Mouse (Mus musculus) heart, adult 2 months (tissue): ENCODE data around the gene Car15. TPM values are rescaled to one million over a fixed set of nuclear protein-coding genes. Genes with fewer than 3 reads are reported as not detected.

Experiments
- DNase-seq, 2 experiments: peaks; one replicate each; pipeline ENCODE4 v3.0.0; 2021
- H3K27ac ChIP-seq: fragments of 200-600 bp; 2 replicates; pipeline ENCODE4 v1.8.1; 2022
- H3K27me3 ChIP-seq: fragments of 200-500 bp; 2 replicates; pipeline ENCODE4 v1.6.1; 2012; ENCODE audit warnings: mild to moderate bottlenecking, low read length, inconsistent platforms, mixed read lengths; ENCODE audit not compliant: control insufficient read depth, insufficient read depth
- H3K36me3 ChIP-seq: fragments of 200-500 bp; 2 replicates; pipeline ENCODE4 v1.6.1; 2012; ENCODE audit warnings: low read length, inconsistent platforms; ENCODE audit not compliant: control insufficient read depth, insufficient read depth
- H3K4me1 ChIP-seq: fragments of 200-500 bp; 2 replicates; pipeline ENCODE4 v1.6.1; 2011; ENCODE audit warnings: low read length; ENCODE audit not compliant: control insufficient read depth, insufficient read depth
- H3K4me3 ChIP-seq: fragments of 200-600 bp; 2 replicates; pipeline ENCODE4 v1.8.1; 2022
- H3K79me2 ChIP-seq: fragments of 200-500 bp; replicated peaks from 2 replicates; pipeline ENCODE4 v1.6.1; 2012; ENCODE audit warnings: mild to moderate bottlenecking, inconsistent platforms, low read length, moderate library complexity, mixed read lengths; ENCODE audit not compliant: control insufficient read depth, insufficient read depth
- H3K9ac ChIP-seq: fragments of 200-500 bp; 2 replicates; pipeline ENCODE4 v1.6.1; 2012; ENCODE audit warnings: low read depth, mild to moderate bottlenecking, control low read depth, inconsistent platforms, low read length, mixed read lengths
- CTCF ChIP-seq: fragments of 200-600 bp; IDR thresholded peaks from 2 replicates; pipeline ENCODE4 v1.8.1; 2022; ENCODE audit warnings: antibody characterized with exemption, mild to moderate bottlenecking, moderate library complexity
- EP300 ChIP-seq: fragments of 200-500 bp; IDR thresholded peaks from 2 replicates; pipeline ENCODE4 v1.6.1; 2011; ENCODE audit warnings: low read depth, low read length, control low read depth; ENCODE audit not compliant: insufficient read depth
- POLR2A ChIP-seq: fragments of 200-500 bp; IDR thresholded peaks from 2 replicates; pipeline ENCODE4 v1.6.1; 2011; ENCODE audit warnings: mild to moderate bottlenecking, low read depth, low read length, control low read depth; ENCODE audit not compliant: insufficient read depth
- WGBS: fragments of 180-500 bp; shearing (Covaris S2); methylation state at CpG from one replicate; pipeline ENCODE4 v1.1.7; 2018; 5-methylcytosine and 5-hydroxymethylcytosine counted together
- intact Hi-C: fragments of 180-260 bp; cut with DNase I; formaldehyde crosslinking; loops from one replicate; pipeline ENCODE4 v1.15.1; 2025
- polyA plus RNA-seq: library from polyadenylated mRNA; depleted of rRNA; stranded (reverse); fragments of >200 nt; gene quantifications from 2 replicates; pipeline ENCODE4 v1.2.3, GENCODE M21; 2012
- total RNA-seq, 2 experiments: library from RNA; stranded (reverse); gene quantifications; 2 replicates each; pipeline ENCODE4 v1.2.3; 2021

The Car15 gene
- total and polyA plus RNA-seq, 3 experiments: 1.6 to 5.2 (median 2.9) TPM

- H3K4me1 ChIP-seq: peaks cover 6% of the 10 kb centered on the region
- no peak overlapping the region for H3K27ac ChIP-seq
- peaks cover 14% of the 10 kb centered on the region for H3K27me3 ChIP-seq
- 60% methylated on average over 33 of the region's 33 CpGs for WGBS
- H3K36me3 ChIP-seq: no peaks in the 10 kb centered on the region
- no peaks in the 10 kb centered on the region for H3K79me2 ChIP-seq
- intact Hi-C loops: loop anchor here (2.0 kb wide), 1 partner anchor 33 kb away; no protein-coding TSS in a partner anchor
- TF ChIP-seq POLR2A (no peak), EP300 (no peak), CTCF (no peak)
- H3K4me3 ChIP-seq: peak overlapping the region; percentile 47; the same call in 1 of the 2 replicates
- DNase-seq: no peak
- no peak overlapping the region; the same call in 1 of the 2 replicates for H3K9ac ChIP-seq
Measured at GRCm38 (mm10) chr16:17803675-17804448, 34.3 kb downstream of the Car15 start.

- H3K4me3 ChIP-seq: peak overlapping the region; percentile 47
- intact Hi-C loops: loop anchor here (2.0 kb wide), 1 partner anchor 32 kb away; no protein-coding TSS in a partner anchor
- H3K27me3 ChIP-seq: peaks cover 14% of the 10 kb centered on the region
- H3K9ac ChIP-seq: peak overlapping the region; percentile 45
- H3K36me3 ChIP-seq: no peaks in the 10 kb centered on the region
- 21% methylated on average over 83 of the region's 83 CpGs for WGBS
- peaks cover 6% of the 10 kb centered on the region for H3K4me1 ChIP-seq
- TF ChIP-seq POLR2A: no peak
- TF ChIP-seq CTCF: peak; percentile 39
- TF ChIP-seq EP300: no peak
- DNase-seq: peak; percentile 61 to 64
- H3K79me2 ChIP-seq: no peaks in the 10 kb centered on the region
- no peak overlapping the region for H3K27ac ChIP-seq
Measured at GRCm38 (mm10) chr16:17802839-17803674, 35.1 kb downstream of the Car15 start.

GRCm38 (mm10) chr16:17802456-17802838 is 35.7 kb downstream of the Car15 start:
- H3K27ac ChIP-seq: no peak overlapping the region
- H3K4me1 ChIP-seq: peaks cover 6% of the 10 kb centered on the region
- peak overlapping the region; percentile 47 for H3K4me3 ChIP-seq
- peaks cover 14% of the 10 kb centered on the region for H3K27me3 ChIP-seq
- TF ChIP-seq POLR2A (no peak), EP300 (no peak), CTCF (no peak)
- no peaks in the 10 kb centered on the region for H3K36me3 ChIP-seq
- DNase-seq: no peak
- H3K9ac ChIP-seq: peak overlapping the region; percentile 42; the same call in 1 of the 2 replicates
- intact Hi-C loops: loop anchor here (2.0 kb wide), 1 partner anchor 32 kb away; no protein-coding TSS in a partner anchor
- 43% methylated on average over 18 of the region's 18 CpGs for WGBS
- no peaks in the 10 kb centered on the region for H3K79me2 ChIP-seq

DNA sequence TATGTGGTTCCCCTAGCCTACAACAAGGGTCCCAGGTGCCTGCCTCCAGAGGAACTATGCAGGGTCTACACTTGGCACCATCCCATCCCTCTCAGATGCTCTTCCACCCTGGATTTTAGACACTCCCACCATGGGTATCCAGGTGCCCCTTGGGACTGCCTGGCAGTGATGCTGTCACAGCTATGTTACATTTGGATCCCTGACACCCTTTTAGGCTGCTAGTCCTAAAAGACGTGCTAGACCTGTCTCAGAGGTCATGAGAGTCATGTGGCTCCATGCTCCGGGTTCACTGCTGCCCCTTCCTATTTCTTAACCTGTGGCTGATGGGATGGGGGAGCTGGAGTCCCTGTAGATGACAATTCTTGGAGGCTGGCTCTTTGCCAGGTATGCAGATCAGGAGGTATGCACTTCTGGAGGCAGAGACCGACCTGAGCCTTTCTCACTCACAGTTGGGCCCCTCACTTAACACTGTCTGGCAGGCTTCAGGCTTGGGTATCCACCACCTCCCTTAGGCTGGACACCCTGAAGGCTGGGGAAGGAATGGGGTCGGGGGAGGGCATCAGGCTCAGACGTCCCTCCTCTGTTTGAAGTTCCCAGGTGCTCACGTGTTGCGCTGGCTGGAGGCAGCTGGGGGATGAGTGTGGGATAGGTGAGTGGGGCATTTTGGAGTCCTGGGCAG is 36.2 kb downstream of the Car15 start:
- peaks cover 15% of the 10 kb centered on the region for H3K27me3 ChIP-seq
- intact Hi-C loops: loop anchor here (2.0 kb wide), 1 partner anchor 31 kb away; no protein-coding TSS in a partner anchor
- 32% methylated on average over 7 of the region's 7 CpGs for WGBS
- no peak overlapping the region for H3K4me3 ChIP-seq
- H3K36me3 ChIP-seq: no peaks in the 10 kb centered on the region
- H3K79me2 ChIP-seq: no peaks in the 10 kb centered on the region
- H3K9ac ChIP-seq: no peak overlapping the region
- peaks cover 6% of the 10 kb centered on the region for H3K4me1 ChIP-seq
- TF ChIP-seq POLR2A (no peak), EP300 (no peak), CTCF (no peak)
- no peak for DNase-seq
- H3K27ac ChIP-seq: no peak overlapping the region

GRCm38 (mm10) chr16:17799584-17799983 is 38.6 kb downstream of the Car15 start:
- H3K4me3 ChIP-seq: no peak overlapping the region
- H3K27ac ChIP-seq: no peak overlapping the region
- intact Hi-C loops: loop anchor here (5.0 kb wide), 1 partner anchor 37 kb away; no protein-coding TSS in a partner anchor
- H3K9ac ChIP-seq: no peak overlapping the region
- peaks cover 6% of the 10 kb centered on the region for H3K4me1 ChIP-seq
- TF ChIP-seq EP300 (no peak), POLR2A (no peak), CTCF (no peak)
- no peak for DNase-seq
- peaks cover 12% of the 10 kb centered on the region for H3K27me3 ChIP-seq
- no peaks in the 10 kb centered on the region for H3K79me2 ChIP-seq
- H3K36me3 ChIP-seq: no peaks in the 10 kb centered on the region
